Mouse (Mus musculus) bone marrow macrophage, adult 2 months (primary cell): ENCODE data around the gene Sntb2. TPM values are rescaled to one million over a fixed set of nuclear protein-coding genes. Genes with fewer than 3 reads are reported as not detected.

ENCODE experiments used
- H3K27ac ChIP-seq: 2 replicates; pipeline ENCODE4 v1.5.1; 2012; ENCODE audit warnings: low read depth, low read length; ENCODE audit not compliant: insufficient read depth
- H3K4me1 ChIP-seq: 2 replicates; pipeline ENCODE4 v1.6.1; 2012; ENCODE audit warnings: low read length; ENCODE audit not compliant: control insufficient read depth, insufficient read depth
- H3K4me3 ChIP-seq: 2 replicates; pipeline ENCODE4 v1.5.1; 2012; ENCODE audit warnings: mild to moderate bottlenecking, low read length, moderate library complexity; ENCODE audit not compliant: insufficient read depth
- CTCF ChIP-seq: IDR thresholded peaks from 2 replicates; pipeline ENCODE4 v1.5.1; 2012; ENCODE audit warnings: low read depth, mild to moderate bottlenecking, low read length, moderate library complexity
- POLR2A ChIP-seq: IDR thresholded peaks from 2 replicates; pipeline ENCODE4 v1.6.1; 2012; ENCODE audit warnings: mild to moderate bottlenecking, low read depth, low read length, borderline replicate concordance
- polyA plus RNA-seq: library from polyadenylated mRNA; stranded (reverse); fragments of >200 nt; gene quantifications from 2 replicates; pipeline ENCODE4 v1.2.4, GENCODE M21; 2012; ENCODE audit not compliant: missing spikeins, insufficient read depth, insufficient read length

Sntb2 gene
- polyA plus RNA-seq, 1 experiment, result 13.7 TPM

- Histone ChIP-seq H3K4me1 (peaks cover 39% of the 10 kb centered on the region), H3K27ac (no peak overlapping the region), H3K4me3 (no peak overlapping the region)
- TF ChIP-seq POLR2A (no peak), CTCF (no peak)
Measured at GRCm38 (mm10) chr8:106943874-106944418, 8.4 kb downstream of the Sntb2 start.

DNA sequence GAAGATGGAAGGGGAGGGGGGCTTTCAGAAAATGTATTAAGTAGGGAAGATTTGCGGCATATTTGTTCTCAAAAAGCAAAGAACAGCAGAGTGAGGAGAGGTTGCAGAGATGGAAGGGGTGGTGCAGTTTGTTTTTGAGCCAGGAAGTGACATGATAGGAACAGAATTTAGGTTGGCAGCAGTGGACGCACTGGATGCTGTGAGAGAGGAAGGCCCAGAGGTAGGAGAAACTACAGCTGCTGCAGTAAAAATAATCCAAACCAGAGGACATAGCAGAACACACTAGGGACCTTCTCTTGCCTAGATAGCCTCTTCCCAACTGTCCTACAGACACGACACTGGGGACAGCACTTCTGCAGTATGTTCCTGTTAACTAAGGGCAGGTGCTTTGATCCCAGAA lies 9.2 kb downstream of the Sntb2 start:
- no peak overlapping the region for H3K4me3 ChIP-seq
- no peak for TF ChIP-seq POLR2A
- TF ChIP-seq CTCF, result no peak
- H3K27ac ChIP-seq, result no peak overlapping the region

DNA sequence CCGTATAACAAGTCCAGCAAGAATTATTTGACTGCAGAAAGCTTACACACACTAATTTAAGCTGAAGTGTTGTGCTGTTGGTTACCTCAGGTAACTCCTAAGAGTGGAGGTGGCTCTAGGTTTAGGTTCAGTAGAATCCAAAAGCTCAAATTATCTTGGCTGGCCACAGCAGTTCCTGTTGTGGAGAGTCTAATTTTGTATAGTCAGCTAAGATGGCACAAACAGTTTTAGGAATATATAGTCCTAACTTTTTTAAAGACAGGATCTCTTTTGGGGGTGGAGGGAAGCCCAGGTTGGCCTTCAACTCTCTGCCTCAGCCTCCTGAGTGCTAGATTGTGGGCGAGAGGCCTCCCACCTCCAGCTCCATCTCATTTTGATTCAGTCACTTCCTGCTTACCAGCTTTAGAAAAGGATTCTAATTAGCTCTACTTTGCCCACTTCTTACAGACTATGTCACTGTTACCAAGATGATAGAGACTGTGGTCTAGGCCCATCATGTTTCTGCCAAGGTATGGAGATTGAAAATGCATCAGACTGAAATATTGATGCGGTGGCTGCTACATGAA lies 13.2 kb downstream of the Sntb2 start:
- peaks cover 49% of the 10 kb centered on the region for H3K4me1 ChIP-seq
- TF ChIP-seq POLR2A, result no peak
- no peak for TF ChIP-seq CTCF
- H3K4me3 ChIP-seq, result no peak overlapping the region
- no peak overlapping the region for H3K27ac ChIP-seq

More for the DNA sequence above, 9.2 kb downstream of the Sntb2 start:
- H3K4me1 ChIP-seq, result peaks cover 34% of the 10 kb centered on the region

DNA sequence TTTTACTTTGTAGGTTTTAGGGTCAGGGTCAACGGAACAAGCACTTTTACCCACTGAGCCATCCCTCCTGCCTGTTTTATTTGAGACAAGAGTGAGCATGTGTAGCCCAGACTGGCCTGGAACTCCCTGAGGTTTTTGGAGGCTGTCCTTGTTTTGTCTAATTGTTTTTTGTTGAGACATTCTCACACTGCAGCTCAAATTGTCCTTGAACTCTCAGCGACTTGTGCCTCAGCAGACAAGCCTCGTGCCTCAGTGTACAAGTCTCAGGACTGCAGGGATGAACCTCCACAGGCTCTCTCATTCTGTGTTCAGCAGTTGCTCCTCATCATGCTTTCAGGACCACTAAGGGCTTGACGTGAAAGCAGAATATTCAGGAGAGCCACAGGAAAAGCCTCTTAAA lies 16.2 kb downstream of the Sntb2 start:
- TF ChIP-seq POLR2A (no peak), CTCF (no peak)
- H3K27ac ChIP-seq, result no peak overlapping the region
- no peak overlapping the region for H3K4me3 ChIP-seq
- H3K4me1 ChIP-seq, result peaks cover 54% of the 10 kb centered on the region

DNA sequence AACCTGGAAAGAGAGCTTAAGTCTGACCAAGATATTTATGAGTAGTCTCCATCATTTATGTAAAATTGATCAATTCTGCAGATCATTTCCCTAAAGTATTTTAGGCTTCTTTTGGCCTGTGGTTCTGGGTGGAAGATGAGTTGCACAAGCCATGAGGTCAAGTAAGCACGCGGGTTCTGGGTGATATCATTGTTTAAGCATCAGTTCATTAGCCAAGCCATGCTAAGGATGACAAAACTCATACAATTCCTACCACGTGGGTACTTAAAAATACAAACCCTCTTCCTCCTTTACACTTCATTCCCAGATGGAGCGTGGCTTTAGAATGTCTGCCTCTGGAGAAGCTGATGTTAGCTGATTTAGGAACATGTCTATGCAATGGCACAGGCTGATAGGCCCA lies 18.0 kb downstream of the Sntb2 start:
- no peak overlapping the region for H3K4me3 ChIP-seq
- no peak for TF ChIP-seq POLR2A
- no peak for TF ChIP-seq CTCF
- H3K4me1 ChIP-seq, result peaks cover 64% of the 10 kb centered on the region
- peak overlapping the region; percentile 60 for H3K27ac ChIP-seq

DNA sequence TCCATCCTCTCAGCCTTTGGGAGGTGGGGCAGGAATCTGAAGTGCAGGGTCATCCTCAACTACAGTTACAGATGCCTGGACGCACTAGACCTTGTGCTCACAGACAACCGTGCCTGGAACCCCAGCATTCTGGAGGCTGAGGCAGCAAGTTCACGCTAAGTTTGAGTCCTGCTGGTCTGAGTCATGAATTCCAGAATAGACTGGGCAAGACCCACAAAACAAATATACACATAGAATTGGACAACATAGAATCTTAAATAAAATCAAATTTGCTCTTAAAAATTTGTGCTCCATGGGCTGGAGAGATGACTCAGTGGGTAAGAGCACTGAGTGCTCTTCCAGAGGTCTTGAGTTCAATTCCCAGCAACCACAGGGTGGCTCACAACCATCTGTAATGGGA lies 21.5 kb downstream of the Sntb2 start:
- peaks cover 52% of the 10 kb centered on the region for H3K4me1 ChIP-seq
- no peak overlapping the region for H3K27ac ChIP-seq
- no peak overlapping the region for H3K4me3 ChIP-seq
- TF ChIP-seq CTCF (no peak), POLR2A (no peak)

DNA sequence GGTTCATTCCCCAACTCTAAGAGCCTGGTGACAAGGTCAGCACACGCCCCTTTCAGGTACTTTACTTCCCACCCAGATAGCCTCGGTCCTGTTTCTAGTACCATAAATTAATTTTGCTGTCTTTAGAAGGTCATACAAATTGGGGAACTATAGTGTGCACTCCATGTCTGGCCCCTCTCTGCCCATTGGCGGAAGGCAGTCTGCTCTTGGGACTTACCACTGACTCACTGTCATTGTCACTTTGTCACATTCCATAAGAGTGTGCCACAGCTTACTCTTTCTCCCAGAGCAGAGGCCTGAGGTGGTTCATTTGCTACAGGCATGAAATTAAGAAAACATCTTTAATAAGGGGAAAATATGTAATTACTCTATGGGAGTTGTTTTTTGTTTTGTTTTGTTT lies 22.7 kb downstream of the Sntb2 start:
- H3K27ac ChIP-seq, result peak overlapping the region; percentile 57
- TF ChIP-seq CTCF (no peak), POLR2A (no peak)
- peaks cover 48% of the 10 kb centered on the region for H3K4me1 ChIP-seq
- no peak overlapping the region for H3K4me3 ChIP-seq

DNA sequence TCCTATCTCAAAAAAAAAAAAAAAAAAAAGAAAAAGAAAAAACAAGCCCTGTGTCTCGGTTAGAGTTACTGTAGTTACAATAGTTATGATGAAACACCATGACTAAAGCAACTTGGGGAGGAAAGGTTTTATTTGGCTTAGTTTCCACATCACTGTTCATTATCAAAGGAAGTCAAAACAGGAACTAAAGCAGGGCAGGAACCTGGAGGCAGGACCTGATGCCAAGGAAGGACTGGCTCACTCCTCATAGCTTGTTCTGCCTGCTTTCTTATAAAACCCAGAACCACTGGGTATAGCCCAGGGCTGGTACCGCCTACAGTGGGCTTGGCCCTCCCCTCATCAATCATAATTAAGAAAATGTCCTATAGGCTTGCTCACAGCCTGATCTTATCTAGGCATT lies 24.1 kb downstream of the Sntb2 start:
- no peak overlapping the region for H3K4me3 ChIP-seq
- TF ChIP-seq POLR2A, result no peak
- no peak for TF ChIP-seq CTCF
- H3K4me1 ChIP-seq, result peaks cover 49% of the 10 kb centered on the region
- peak overlapping the region; percentile 63 for H3K27ac ChIP-seq

GRCm38 (mm10) chr8:106962322-106962721 lies 26.8 kb downstream of the Sntb2 start:
- H3K4me3 ChIP-seq, result no peak overlapping the region
- H3K4me1 ChIP-seq, result peaks cover 47% of the 10 kb centered on the region
- TF ChIP-seq POLR2A, result no peak
- no peak for TF ChIP-seq CTCF
- no peak overlapping the region for H3K27ac ChIP-seq

DNA sequence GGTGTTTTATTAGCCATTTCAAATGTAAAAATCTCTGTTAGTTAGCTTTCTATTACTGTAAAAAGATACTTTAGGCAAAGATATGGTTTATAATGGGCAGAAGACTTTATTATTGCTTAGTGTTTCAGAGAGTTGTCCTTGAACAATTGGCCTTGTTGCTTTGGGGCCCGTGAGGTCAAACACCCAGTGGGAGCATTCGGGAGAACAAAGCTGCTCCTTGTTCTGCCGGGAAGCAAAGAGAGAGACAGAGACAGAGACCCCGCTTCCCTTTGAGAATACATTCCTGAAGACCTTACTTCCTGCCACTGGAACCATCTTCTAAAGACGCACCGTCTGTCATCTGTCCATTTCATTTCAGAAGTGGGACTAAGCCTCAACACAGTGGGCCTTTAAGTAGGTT lies 27.8 kb downstream of the Sntb2 start:
- Histone ChIP-seq H3K4me3 (no peak overlapping the region), H3K4me1 (peaks cover 41% of the 10 kb centered on the region), H3K27ac (no peak overlapping the region)
- TF ChIP-seq CTCF (no peak), POLR2A (no peak)

DNA sequence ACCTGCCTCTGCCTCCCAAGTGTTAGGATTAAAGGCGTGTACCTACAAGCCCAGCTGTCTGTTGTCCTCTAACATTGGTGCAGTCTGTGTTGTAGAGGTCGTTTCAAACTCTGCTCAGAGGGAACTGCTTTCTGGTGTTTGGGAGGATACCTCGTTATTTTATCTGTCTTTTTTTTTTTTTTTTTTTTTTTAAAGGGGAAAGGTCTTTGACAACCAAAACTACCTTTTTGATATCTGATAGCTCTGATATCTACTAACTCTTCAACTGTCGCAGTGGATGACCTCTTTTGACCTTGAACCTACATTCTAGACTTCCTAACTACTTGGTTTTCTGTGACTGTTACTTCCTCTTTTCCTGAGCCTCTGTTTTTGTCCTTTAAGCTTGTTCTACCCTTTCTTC lies 29.0 kb downstream of the Sntb2 start:
- no peak overlapping the region for H3K4me3 ChIP-seq
- TF ChIP-seq POLR2A, result no peak
- TF ChIP-seq CTCF, result no peak
- peaks cover 32% of the 10 kb centered on the region for H3K4me1 ChIP-seq
- H3K27ac ChIP-seq, result peak overlapping the region; percentile 42
